Mouse (Mus musculus): ENCODE results near the gene Fxyd4. TPM values are rescaled to one million over a fixed set of nuclear protein-coding genes. Genes with fewer than 3 reads are reported as not detected.

Fxyd4 gene
- total and polyA plus RNA-seq, 3 experiments = 0.22 TPM; not detected in 2

GRCm38 (mm10) chr6:117897800-117898199 lies 39.7 kb downstream of the Fxyd4 start:
- TF ChIP-seq MYB (IDR thresholded peaks at IDR 0.05; ENCODE audit: low read depth, low read length) = no peak
- no peak for TF ChIP-seq MAFK (IDR thresholded peaks at IDR 0.05; ENCODE audit: borderline replicate concordance, low read depth, low read length)
- TF ChIP-seq ETS1 (IDR thresholded peaks at IDR 0.05; ENCODE audit: low read depth, low read length) = no peak
- TF ChIP-seq POLR2A (IDR thresholded peaks at IDR 0.05; ENCODE audit: control insufficient read depth in 1 of 2, insufficient read depth in 1 of 2, low read depth in 1 of 2, low read length in 2 of 2, poor library complexity in 1 of 2) = no peak
- TF ChIP-seq CHD2 (IDR thresholded peaks at IDR 0.05; ENCODE audit: low read length) = no peak
- TF ChIP-seq TAL1 (IDR thresholded peaks at IDR 0.05; ENCODE audit: low read length) = no peak
- no peak for TF ChIP-seq USF2 (IDR thresholded peaks at IDR 0.05; ENCODE audit: borderline replicate concordance in 1 of 2, insufficient read depth in 1 of 2, low read depth in 1 of 2, low read length in 2 of 2)
- TF ChIP-seq MYC (IDR thresholded peaks at IDR 0.05; ENCODE audit: low read depth, low read length) = no peak
- no peak for TF ChIP-seq TCF12 (IDR thresholded peaks at IDR 0.05; ENCODE audit: low read depth, low read length)
- TF ChIP-seq TBP (IDR thresholded peaks at IDR 0.05; ENCODE audit: low read depth, low read length) = no peak
- no peak for TF ChIP-seq CTCF (IDR thresholded peaks at IDR 0.05 in 2 of 3, conservative IDR thresholded peaks at IDR 0.05 in 1 of 3; ENCODE audit: control insufficient read depth in 1 of 3, insufficient read depth in 1 of 3, low read depth in 2 of 3, low read length in 3 of 3, poor library complexity in 1 of 3, severe bottlenecking in 1 of 3)
- no peak for TF ChIP-seq ZNF384 (IDR thresholded peaks at IDR 0.05; ENCODE audit: low read depth, low read length)
- no peak for TF ChIP-seq MEF2A (IDR thresholded peaks at IDR 0.05; ENCODE audit: extremely low read depth, insufficient replicate concordance, low read depth, low read length, poor library complexity, severe bottlenecking)
- TF ChIP-seq GABPA (IDR thresholded peaks at IDR 0.05; ENCODE audit: low read depth, low read length) = no peak
- no peak for TF ChIP-seq MAX (IDR thresholded peaks at IDR 0.05; ENCODE audit: low read length)
- no peak for TF ChIP-seq RAD21 (IDR thresholded peaks at IDR 0.05; ENCODE audit: low read depth, low read length)
- TF ChIP-seq ZKSCAN1 (IDR thresholded peaks at IDR 0.05; ENCODE audit: low read depth, low read length) = no peak
- Histone ChIP-seq H3K79me2 (ENCODE audit: control insufficient read depth, insufficient read depth, low read length, poor library complexity) (peaks cover 13% of the 10 kb centered on the region), H3K9ac (ENCODE audit: control insufficient read depth, low read depth, low read length, poor library complexity, severe bottlenecking) (no peak overlapping the region), H3K27ac (ENCODE audit: control insufficient read depth, low read depth, low read length) (no peak overlapping the region), H3K27me3 (ENCODE audit: control insufficient read depth in 1 of 2, insufficient read depth in 2 of 2, low read length in 2 of 2) (no peaks in the 10 kb centered on the region), H3K4me3 (ENCODE audit: control insufficient read depth in 1 of 2, insufficient read depth in 1 of 2, low read depth in 2 of 2, low read length in 2 of 2) (no peak overlapping the region), H3K36me3 (ENCODE audit: control insufficient read depth in 1 of 2, insufficient read depth in 2 of 2, low read length in 2 of 2) (peaks cover 0 to 20% of the 10 kb centered on the region in 2 experiments; a peak in 2 of 4 replicates), H3K4me1 (ENCODE audit: control insufficient read depth in 1 of 2, insufficient read depth in 2 of 2, low read length in 2 of 2) (peaks cover 3 to 21% of the 10 kb centered on the region in 2 experiments), H3K9me3 (replicated peaks; ENCODE audit: insufficient read depth, low read length) (no peaks in the 10 kb centered on the region)
- DNase-seq (ENCODE audit: low read depth, low spot score) = no peak

- Histone ChIP-seq H3K9me3 (replicated peaks; ENCODE audit: insufficient read depth, low read length) (no peaks in the 10 kb centered on the region), H3K4me1 (ENCODE audit: control insufficient read depth in 1 of 2, insufficient read depth in 2 of 2, low read length in 2 of 2) (peaks cover 10 to 19% of the 10 kb centered on the region in 2 experiments), H3K27ac (ENCODE audit: control insufficient read depth, low read depth, low read length) (no peak overlapping the region), H3K4me3 (ENCODE audit: control insufficient read depth in 1 of 2, insufficient read depth in 1 of 2, low read depth in 2 of 2, low read length in 2 of 2) (no peak overlapping the region), H3K9ac (ENCODE audit: control insufficient read depth, low read depth, low read length, poor library complexity, severe bottlenecking) (no peak overlapping the region), H3K79me2 (ENCODE audit: control insufficient read depth, insufficient read depth, low read length, poor library complexity) (peaks cover 10% of the 10 kb centered on the region), H3K27me3 (ENCODE audit: control insufficient read depth in 1 of 2, insufficient read depth in 2 of 2, low read length in 2 of 2) (no peaks in the 10 kb centered on the region), H3K36me3 (ENCODE audit: control insufficient read depth in 1 of 2, insufficient read depth in 2 of 2, low read length in 2 of 2) (peaks cover 0 to 24% of the 10 kb centered on the region in 2 experiments; a peak in 2 of 4 replicates)
- no peak for DNase-seq (ENCODE audit: low read depth, low spot score)
- no peak for TF ChIP-seq ELF1 (IDR thresholded peaks at IDR 0.05; ENCODE audit: low read depth, low read length)
- TF ChIP-seq USF2 (IDR thresholded peaks at IDR 0.05; ENCODE audit: borderline replicate concordance in 1 of 2, insufficient read depth in 1 of 2, low read depth in 1 of 2, low read length in 2 of 2) = no peak
- no peak for TF ChIP-seq TAL1 (IDR thresholded peaks at IDR 0.05; ENCODE audit: low read length)
- no peak for TF ChIP-seq BHLHE40 (IDR thresholded peaks at IDR 0.05; ENCODE audit: borderline replicate concordance, low read depth, low read length)
- TF ChIP-seq RAD21 (IDR thresholded peaks at IDR 0.05; ENCODE audit: low read depth, low read length) = no peak
- no peak for TF ChIP-seq USF1 (IDR thresholded peaks at IDR 0.05; ENCODE audit: low read depth, low read length)
- no peak for TF ChIP-seq MAZ (IDR thresholded peaks at IDR 0.05; ENCODE audit: low read depth, low read length)
- TF ChIP-seq HCFC1 (IDR thresholded peaks at IDR 0.05; ENCODE audit: low read depth, low read length) = no peak
- no peak for TF ChIP-seq MYC (IDR thresholded peaks at IDR 0.05; ENCODE audit: low read depth, low read length)
Measured at GRCm38 (mm10) chr6:117893435-117893834, 44.1 kb downstream of the Fxyd4 start.
